Mouse (Mus musculus) cerebellum, postnatal 14 days (tissue): ENCODE measurements around the gene Spag9.
"Not testable (repeated sequence)": the region's sequence is repeated elsewhere in the genome, so short reads cannot be mapped to it uniquely, and the experiment has no call there.

Experiments
- DNase-seq, 2 experiments: peaks; one replicate each; pipeline ENCODE4 v3.0.0; 2021; ENCODE audit warnings: mixed read lengths in 2 of 2

Spag9 gene

GRCm38 (mm10) chr11:93987026-93987425 lies 8.9 kb upstream of the Spag9 start:
- DNase-seq, result no peak

- DNase-seq, result no peak
These were observed 8.1 kb upstream of the Spag9 start for GRCm38 (mm10) chr11:93987625-93988327.

- DNase-seq, result no peak
These were observed 7.4 kb upstream of the Spag9 start for GRCm38 (mm10) chr11:93988328-93989062.

- peak in 1 of 2 experiments; percentile 7 for DNase-seq
These were observed 1.4 kb upstream of the Spag9 start for GRCm38 (mm10) chr11:93994531-93994930.

- DNase-seq, result peak; percentile 70 to 73
These were observed 676 bp upstream of the Spag9 start for GRCm38 (mm10) chr11:93995111-93995719.

- DNase-seq, result peak in 1 of 2 experiments; percentile 74
These were observed 632 bp downstream of the Spag9 start for GRCm38 (mm10) chr11:93996306-93997140.

- DNase-seq, result peak; percentile 13 to 23
These were observed 1.4 kb downstream of the Spag9 start for GRCm38 (mm10) chr11:93997141-93997775.

GRCm38 (mm10) chr11:93999276-93999675 lies 3.4 kb downstream of the Spag9 start:
- no peak for DNase-seq

- no peak for DNase-seq
These were observed 7.5 kb downstream of the Spag9 start for GRCm38 (mm10) chr11:94003346-94003745.

GRCm38 (mm10) chr11:94019091-94019490 lies 23.2 kb downstream of the Spag9 start:
- no peak for DNase-seq

GRCm38 (mm10) chr11:94020403-94020802 lies 24.5 kb downstream of the Spag9 start:
- DNase-seq, result no peak

- no peak for DNase-seq
These were observed 30.4 kb downstream of the Spag9 start for GRCm38 (mm10) chr11:94026289-94026688.

GRCm38 (mm10) chr11:94032084-94032483 lies 36.2 kb downstream of the Spag9 start:
- no peak for DNase-seq

GRCm38 (mm10) chr11:94032971-94033370 lies 37.1 kb downstream of the Spag9 start:
- no peak for DNase-seq

GRCm38 (mm10) chr11:94035974-94036373 lies 40.1 kb downstream of the Spag9 start:
- peak; percentile 51 to 55 for DNase-seq

- DNase-seq, result no peak
These were observed 45.6 kb downstream of the Spag9 start for GRCm38 (mm10) chr11:94041475-94041874.

GRCm38 (mm10) chr11:94042301-94042700 lies 46.4 kb downstream of the Spag9 start:
- not testable (repeated sequence) for DNase-seq

GRCm38 (mm10) chr11:94043998-94044985 lies 48.4 kb downstream of the Spag9 start:
- peak; percentile 97 to 98 for DNase-seq

GRCm38 (mm10) chr11:94045016-94045415 lies 49.1 kb downstream of the Spag9 start:
- peak; percentile 42 to 44 for DNase-seq

- no peak for DNase-seq
These were observed 51.4 kb downstream of the Spag9 start for GRCm38 (mm10) chr11:94047288-94047687.

GRCm38 (mm10) chr11:94054176-94054575 lies 58.3 kb downstream of the Spag9 start:
- DNase-seq, result no peak
